Mouse (Mus musculus): ENCODE measurements around the gene Hsf3. TPM values are rescaled to one million over a fixed set of nuclear protein-coding genes. Genes with fewer than 3 reads are reported as not detected.

Hsf3 gene
- polyA plus RNA-seq, 1 experiment from 2014 or later = 0.09 TPM

Other genes starting within 250 kb of the Hsf3 start
- not detected in 2 replicates for gene Vsig4, start 162.9 kb downstream of the Hsf3 start, polyA plus RNA-seq (2016; fragmentation: Nextera tagmentation; extraction: Ambion mirVana)
- 16.0 and 18.7 TPM in 2 replicates for gene Heph, start 935 bp downstream of the Hsf3 start, polyA plus RNA-seq (2016; fragmentation: Nextera tagmentation; extraction: Ambion mirVana)